Mouse (Mus musculus) right cerebral cortex, adult 18-20 months (tissue): ENCODE results near the gene Pfdn2.
"Not testable (repeated sequence)": the region's sequence is repeated elsewhere in the genome, so short reads cannot be mapped to it uniquely, and the experiment has no call there.

Experiments
- DNase-seq: peaks from one replicate; pipeline ENCODE4 v3.0.0; 2022; ENCODE audit warnings: mixed read lengths

Gene Pfdn2

DNA sequence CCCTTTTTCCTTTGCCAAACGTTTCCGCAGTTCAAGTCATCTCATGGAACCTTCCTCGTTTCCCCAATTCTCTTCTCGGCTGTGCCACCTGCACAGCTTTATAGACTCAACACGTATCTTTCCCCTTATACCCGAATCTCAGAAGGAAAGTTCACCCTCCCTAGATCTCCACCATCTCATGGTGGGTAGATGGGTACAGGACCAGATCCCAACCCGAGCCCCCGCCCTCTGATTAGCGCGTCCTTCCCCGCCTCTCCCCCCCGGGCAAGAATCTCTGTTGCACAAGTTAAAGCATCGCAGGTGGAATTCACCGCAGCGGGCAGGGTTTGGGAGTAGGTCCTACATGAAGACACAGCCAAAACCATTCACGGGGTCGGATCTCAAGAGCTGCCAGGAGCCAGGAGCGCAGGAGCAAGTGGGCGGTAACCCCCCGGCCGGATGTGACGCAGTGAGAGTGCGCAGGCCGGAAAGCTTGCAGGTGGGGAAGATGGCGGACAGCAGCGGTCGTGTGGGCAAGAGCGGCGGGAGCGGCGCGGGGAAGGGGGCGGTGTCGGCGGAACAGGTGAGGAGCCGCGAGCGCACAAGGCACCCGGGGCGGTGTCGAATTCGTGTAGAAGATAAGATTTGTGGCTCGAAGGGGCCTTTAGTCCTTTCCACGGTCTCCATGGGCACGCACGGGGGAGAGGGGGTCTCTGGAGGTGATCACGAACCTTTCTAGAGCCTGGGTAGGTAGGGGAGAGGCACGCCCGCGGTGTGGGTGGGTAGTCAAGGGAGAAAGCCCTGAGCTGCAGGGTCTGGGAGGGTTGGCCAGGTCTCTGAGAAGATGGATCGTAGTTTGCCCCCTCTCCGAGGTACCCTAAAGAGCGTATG is at the start of gene Pfdn2, which contains the start of gene Nit1:
Gene Pfdn2, plus strand, starts transcription at position 446 of the 870 bp plus-strand sequence.
Gene Nit1, minus strand, starts transcription at position 422 of the 870 bp plus-strand sequence.
- DNase-seq = peak; percentile 94

DNA sequence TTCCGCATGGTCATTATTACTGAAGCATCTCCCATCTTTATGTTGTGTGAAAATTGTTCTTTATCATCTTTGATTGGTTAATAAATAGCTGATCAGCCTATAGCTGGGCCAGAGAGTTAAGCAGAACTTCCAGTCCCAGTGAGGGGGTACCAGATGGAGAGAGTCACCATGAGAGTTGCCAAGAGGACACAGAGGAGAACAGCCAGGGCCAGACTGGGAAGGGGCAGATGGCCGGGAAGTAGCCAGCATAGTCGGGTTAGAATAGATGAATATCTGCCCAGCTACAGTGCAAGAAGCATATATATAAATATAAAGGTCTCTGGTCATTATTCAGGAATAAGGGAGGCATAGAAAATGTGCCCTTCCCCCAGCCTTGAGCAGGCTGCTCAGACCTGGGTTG is 47.2 kb upstream of the Pfdn2 start:
- DNase-seq = no peak

DNA sequence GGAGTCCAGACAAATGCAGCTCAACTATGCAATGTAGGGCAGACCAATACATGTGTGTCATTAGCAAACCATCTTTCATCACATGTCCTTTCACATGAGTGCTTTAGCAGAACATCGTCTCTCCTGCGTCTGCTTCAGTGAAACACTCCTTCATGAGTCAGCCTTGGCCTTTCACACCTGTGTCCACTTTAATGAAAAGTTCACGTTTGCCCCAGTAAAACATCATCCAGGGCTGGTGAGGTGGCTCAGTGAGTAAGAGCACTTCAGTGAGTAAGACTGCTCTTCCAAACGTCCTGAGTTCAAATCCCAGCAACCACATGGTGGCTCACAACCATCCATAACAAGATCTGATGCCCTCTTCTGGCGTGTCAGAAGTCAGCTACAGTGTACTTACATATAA is 39.3 kb upstream of the Pfdn2 start:
- DNase-seq = not testable (repeated sequence)

DNA sequence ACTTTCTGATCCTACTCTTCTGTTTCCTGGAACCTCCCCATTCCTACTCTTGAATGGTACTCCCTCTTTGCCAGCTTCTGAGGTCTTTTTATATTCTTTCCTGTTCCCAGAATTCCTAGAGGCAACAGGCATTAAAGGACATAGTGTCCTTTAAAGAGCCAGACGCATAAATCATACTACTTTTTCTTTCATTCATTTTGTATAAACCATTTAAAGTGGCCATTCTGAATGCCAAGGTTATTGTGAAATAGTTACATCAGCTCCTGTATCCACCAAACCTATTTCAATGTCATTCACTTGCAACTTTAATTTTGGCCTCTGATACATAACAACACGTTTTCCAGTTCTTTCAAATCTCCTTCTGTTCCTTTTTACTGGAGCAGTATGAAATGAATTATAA is 36.1 kb upstream of the Pfdn2 start:
- no peak for DNase-seq

DNA sequence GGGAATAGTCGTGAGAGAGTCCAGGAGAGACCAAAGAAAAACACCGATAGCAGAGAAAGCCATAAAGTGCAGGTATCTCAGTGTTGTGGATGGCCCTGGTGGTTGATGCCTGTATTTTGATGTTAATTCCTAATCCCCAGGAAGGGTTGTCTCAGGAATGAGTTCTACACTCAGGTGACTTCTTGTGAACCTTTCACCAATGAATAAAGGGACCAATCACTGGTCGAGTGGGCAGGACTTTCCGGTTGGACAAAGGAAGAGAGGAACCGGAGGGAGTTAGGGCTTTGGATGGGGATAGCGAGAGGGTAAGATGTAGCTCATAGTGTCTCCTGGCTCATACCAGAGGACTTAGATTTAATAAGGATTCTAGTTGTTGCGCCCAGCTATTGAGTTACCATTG is 25.7 kb upstream of the Pfdn2 start:
- DNase-seq = no peak

DNA sequence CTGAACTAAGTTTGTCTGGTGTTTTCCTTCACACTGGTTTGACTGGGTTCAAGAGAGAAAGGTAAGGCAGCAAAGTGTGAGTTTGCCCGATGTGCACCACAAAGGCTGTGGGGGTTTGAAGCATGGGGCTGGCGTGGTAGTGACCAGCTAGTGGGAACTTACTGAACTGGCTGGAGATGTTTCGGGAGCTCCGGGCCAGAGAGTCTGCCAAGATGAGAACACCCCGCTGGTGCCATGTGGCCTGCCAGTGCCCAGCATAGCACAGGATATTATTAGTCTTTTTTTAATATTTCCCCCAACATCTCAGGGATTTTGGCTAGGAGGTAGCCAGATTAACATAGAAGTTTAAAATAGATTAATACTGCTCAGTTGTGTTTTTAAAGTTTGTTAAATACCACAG is 25.3 kb upstream of the Pfdn2 start:
- no peak for DNase-seq

DNA sequence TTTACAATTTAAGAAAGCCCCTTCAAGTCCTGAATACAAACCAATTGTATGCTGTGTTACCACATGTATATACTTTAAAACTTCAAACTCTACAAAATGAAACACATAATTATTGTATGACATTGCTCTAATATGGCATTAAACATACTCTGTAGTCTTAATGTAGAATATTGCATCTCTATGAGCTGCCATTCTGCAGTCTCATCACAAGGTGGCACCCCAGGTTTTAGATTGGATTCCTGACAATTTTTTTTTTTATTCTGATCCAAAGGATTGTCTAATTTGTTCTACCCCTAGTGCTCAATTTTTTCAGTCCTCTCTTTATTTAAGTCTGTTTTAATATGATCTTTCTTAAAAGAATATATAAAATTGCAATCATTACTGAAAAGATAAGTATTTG is 24.1 kb upstream of the Pfdn2 start:
- no peak for DNase-seq

DNA sequence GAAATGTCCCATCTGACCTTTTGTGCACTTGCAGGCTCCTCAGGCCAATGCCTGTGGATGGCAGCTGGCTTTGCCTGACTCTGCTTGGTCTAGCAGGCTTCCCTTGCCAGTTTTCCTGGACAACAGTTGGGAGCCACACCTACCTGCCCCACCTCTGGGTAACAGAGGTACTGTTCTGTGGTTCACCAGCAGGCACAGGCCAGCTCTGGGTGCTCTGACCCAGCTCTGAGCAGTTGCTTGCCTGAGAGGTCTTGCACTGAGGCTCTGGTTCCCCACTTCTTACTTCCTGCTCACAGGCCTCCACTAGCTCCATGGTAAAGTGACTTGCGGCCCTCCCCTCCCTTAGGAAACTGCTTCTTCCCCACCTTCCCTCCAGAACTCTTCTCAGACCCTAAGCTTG is 23.5 kb upstream of the Pfdn2 start:
- DNase-seq = no peak

DNA sequence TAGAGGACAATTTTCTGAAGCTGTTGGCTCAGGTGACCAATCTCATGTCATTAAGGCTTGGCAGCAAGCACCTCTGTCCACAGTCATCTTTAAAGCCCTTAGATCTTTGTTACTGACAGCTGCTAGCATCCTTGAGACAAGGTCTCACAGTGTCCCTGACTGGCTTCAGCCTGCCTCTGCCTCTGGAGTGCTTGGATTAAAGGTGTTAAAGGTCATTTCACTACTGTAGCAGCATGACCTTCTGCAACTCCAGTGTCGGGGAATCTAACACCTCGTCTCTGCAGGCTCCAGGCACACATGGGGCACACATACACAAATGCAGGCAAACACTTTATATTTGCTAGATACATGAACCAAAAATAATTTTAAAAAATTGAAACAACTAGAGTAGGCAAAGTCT is 19.9 kb upstream of the Pfdn2 start:
- no peak for DNase-seq

DNA sequence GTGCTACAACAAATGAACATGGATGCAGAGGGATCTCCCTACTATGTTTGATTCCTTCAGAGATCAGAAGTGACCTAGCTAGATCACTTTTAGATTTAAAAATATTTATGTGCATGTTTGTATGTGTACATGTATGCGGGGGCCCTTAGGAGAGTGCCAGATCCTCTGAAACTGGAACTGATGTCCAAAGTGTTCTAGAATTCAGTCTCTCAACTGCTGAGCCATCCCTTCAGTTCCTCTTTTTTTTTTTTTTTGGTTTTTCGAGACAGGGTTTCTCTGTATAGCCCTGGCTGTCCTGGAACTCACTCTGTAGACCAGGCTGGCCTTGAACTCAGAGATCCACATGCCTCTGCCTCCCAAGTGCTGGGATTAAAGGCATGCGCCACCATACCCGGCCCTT is 18.9 kb upstream of the Pfdn2 start:
- not testable (repeated sequence) for DNase-seq

DNA sequence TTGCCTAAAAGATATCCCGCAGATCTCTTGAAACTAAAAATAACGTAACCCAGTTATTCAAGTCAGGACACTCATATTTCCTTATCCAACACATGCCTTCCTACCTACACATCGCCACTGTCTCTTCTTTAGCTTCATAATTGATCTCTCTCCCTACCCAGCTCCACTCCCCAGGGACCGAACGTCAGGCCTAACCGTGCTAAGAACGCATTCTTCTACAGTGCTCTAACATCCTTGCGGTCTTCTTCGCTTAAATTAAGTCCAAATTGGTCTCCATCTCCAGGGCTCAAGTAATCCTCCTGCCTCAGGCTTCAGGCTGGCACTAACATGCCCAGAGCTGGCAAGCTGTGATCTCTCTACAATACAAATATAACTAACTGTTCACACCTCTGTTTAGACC is 17.2 kb upstream of the Pfdn2 start:
- no peak for DNase-seq

DNA sequence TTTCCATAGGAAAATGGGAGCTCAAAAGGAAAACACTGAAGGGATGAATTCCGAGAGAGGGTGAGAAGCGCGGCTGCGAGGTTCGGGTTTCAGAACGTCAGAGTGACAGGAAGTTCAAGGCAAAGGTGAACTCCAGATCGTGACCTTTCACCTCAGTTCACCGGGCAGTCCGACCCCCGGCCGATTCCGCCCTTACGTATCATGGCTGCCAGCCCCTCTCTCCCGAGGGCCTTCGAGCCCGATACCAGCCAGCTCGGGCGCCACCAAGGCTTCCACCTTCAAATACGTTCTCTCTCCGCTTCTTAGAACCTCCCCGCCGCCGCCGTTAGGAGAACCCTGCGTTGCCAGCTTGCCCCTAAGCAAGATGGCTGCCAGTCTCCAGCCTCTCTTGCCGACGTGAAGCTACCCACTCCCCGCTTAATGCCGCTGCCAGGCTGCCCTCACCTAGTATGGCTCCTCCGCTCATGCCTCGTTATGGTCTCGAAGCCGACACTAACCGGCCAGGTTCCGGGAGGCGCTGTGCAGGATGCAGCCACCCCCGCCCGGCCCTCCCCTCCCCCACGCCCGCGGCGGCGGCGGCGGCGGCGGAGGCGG is 16.5 kb upstream of the Pfdn2 start, which contains the start of gene Dedd:
Gene Dedd, plus strand, starts transcription at position 307 of the 594 bp plus-strand sequence.
- DNase-seq = peak; percentile 94

DNA sequence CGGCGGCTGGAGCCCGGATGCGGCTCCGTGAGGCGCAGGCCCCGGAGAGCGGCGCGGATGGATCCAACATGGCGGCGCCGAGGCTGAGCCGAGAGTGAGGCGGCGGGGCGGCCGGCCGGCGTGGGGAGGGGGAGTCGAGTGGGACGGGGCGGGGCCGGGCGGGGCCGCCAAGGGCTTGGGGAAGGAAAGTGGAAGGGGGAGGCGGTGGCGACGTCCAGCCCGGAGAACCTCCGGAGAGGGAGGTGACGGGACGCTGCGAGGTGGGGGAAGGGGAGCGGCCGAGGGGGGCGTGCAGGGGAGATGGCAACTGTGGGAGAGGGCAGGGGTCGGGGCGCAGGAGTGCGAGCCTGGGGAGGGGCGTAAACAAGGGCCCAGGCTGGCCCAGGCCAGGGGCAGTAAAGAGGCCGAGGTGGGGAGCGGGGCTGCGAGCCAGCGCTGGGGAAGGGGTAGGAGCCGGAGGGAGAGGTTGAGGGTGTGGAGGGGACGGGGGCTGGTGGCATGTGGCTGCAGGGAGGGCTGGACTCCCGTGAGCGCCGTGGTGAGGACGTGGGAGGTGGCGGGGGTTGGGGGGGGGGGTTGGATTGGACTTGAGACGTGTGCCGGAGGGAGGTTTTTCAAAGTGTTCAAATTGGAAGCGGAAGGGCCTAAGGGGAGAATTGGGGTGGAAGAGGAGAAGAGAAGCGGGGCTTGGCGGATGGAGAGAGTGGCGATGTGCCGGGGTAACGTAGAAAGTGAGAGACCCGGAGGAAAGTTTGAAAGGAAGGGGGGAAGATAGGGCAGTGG is 15.8 kb upstream of the Pfdn2 start:
- DNase-seq = no peak

DNA sequence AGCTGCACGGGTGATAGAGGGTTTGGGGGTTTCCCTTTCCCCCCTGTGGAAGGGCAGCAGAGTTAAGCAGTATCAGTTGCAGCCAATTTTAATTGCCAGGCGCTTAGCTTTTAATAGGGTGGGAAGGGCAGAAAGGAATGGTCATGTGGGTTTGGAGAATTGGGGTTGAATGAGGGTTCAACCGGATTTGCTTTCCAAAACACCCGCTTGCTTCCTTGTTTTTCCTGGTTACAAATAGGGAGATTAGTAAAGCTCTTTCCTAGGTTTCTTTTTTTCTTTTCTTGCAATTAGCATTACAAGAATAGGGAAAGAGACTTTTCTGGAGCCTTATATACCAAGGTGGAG is 15.3 kb upstream of the Pfdn2 start:
- DNase-seq = no peak

DNA sequence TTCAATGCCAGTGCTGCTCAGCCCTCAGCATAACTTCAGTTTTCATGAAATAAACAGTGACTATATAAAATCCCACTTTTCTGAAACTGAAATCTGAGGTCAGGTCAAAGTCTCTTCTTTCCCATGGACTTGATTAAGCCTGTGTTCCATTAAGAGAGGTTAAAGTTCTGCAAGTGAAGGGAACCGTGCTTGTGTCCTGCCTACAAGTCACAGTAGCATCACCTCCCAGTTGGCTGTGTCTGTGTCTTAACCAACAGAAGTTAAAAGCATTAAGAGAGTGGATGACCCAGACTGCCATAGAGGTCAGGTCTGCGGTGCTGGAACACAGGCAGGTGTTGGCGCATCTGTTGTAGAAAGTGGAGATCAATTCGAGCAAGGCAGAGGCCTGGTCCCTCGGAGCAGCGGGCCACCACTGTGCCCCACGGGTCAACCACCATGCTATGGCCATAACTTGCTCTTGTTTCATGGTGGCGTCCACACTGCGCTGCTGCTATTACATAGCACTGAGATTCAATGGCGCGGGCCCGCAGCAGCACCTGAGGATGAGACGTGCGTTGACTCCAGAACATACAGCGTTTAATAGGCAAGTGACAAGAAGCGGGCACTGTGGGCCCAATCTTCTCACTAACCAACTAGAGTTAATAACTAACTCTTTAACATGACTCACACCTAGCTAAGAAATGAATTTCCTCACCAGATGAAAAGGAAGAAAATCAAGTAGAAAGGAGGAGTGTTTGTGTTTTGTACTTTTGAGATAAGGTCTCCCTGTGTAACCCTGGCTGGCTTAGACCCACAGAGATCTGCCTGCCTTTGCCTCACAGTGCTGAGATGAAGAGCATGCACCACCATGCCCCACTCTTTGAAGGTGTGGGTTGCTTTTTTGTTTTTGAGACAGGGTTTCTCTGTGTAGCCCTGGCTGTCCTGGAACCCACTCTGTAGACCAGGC is 2.9 kb upstream of the Pfdn2 start:
- no peak for DNase-seq

DNA sequence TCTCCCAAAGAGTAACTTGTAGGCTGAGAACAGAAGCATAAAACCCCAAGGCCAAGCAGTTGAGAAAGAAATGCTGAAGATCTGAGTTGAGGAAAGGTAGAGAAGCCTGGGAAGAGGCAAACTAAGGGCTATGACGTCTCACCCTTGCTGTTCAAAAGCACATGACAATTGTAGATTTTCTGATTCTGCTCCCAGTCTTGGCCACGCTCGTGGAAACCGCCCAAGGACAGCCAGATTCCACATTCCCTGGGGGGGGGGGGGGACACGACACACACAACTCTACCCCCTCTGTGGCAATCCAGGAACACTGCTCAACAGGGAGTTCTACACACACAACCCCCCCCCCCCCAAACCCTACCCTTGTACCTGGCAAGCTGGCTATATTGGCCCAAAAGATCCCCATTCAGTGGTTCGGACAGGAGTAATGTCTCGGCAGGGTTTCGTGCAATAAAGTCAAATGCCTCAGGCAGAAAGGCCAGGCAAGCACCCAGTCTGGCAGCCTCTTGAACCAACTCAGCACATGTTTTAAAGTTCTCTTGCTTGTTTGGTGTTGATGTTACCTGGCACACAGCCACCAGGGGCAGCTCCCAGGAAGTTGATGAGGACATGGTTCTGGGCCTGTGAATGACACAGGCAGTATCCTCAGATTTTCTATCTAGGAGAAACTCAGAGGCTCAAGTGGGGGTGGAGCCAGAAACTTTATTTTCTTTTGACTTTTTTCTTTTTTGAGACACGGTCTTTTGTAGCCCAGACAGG is 1.4 kb upstream of the Pfdn2 start:
- no peak for DNase-seq

DNA sequence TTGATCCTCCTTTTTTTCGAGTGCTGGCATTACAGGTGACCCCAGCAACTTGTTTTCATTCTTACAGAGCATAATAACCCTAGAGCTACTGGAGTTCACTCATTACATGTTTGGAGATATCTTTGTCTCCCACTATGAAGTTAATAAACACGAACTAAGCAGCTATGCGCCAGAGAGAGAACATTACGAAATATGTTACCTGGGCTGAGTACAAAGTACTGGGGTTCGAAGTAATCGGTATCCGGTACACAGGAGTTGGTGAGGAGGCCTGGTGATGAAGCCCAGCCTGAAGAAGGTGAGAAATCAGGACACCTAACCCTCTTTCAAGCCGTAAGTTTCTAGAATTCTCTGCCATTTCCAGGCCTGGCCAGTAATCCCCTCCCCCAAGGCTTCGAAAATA is 755 bp upstream of the Pfdn2 start:
- no peak for DNase-seq

DNA sequence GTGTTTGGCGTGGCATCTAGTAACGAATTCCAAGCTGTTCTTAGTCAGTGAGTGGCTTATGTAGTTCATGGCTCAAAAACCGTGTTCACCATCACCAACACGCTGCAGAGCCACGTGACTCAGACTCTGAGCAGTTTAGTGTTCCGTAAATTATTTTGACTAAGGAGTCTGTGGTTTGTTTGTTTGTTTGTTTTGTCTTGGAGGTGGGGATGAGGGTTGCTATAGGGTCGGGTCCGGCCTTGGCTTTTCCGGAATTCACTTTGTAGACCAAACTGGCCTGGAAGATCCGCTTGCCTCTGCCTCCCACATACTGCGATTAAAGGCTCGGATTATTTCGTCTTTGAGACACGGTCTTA is 603 bp downstream of the Pfdn2 start:
- no peak for DNase-seq

DNA sequence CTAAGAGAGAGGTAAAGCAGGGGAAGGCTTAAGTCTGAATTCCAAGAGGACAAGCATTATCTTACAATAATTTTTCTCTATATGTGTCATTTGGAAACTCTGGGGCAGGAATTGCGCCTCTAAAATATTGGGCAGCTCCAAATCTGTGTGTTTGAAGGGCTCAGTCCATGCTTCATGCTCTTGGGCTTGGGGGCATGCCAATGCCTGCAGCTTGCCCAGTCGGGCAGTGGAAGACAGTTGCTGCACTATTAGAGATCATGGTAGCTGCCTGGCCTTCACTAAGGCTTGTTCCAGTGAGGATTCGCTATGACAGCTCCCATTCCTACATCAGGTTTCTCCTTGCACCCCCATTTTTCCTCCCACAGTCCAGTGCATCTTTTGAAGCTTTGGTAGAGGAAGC is 3.2 kb downstream of the Pfdn2 start:
- no peak for DNase-seq

DNA sequence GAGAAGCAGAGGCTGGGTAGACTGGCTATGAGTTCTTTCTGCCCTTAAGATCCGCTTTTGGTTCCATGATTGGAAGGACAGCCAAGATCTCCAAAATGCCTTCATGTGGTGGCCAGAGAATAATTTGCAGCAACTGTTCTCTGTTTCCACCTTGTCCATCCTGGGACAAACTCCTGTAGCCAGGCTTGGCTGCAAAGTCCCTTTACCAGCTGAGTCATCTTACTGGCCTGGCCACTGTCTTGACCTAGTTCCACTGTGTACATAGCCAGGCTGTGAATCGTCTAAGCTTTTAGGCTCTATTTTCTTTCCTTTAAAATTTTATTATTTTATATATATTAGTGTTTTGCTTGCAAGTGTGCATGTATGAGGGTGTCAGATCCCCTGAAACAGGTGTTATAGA is 3.7 kb downstream of the Pfdn2 start:
- DNase-seq = no peak

DNA sequence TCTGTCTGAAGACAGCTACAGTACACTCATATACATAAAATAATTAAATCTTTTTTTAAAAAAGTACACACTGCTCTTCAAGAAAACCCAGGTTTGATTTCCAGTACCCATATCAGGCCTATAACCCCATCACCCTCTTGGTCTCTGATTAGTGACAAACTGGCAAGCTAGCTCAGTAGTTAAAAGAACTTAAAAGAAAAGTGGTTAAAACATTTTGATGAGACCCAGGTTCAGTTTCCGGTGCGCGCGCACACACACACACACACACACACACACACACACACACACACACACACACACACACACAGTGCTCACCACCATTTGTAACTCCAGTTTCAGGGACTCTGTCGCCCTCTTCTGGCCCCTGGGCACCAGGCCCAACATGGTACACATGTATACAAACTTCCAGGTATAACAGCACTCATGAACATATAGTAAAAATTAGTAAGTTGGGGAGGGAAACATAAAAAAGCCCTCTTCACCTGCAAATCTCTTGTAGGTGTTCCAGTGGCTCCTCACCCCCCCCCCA is 10.4 kb downstream of the Pfdn2 start:
- DNase-seq = no peak

DNA sequence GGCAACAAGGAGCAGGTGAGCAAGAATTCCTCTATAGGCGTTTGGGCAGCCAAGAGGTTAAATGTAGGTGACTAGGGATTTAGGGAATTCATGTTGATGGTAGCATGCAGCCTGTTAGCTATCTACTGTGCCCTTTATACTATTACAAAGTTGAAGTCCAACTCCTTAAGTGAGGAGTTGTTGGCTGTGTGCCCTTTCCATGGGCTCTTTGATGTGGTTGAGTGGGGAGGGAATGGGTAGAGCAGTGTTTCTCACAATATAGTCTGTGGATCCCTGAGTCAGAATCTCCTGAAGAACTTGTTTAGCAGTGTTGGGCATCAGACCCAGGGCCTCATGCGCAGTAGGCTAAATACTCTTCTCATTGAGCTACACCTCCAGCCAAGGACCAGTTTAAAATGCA is 11.3 kb downstream of the Pfdn2 start:
- no peak for DNase-seq
